11 mouse cellular contexts compared by ENCODE assay signal in the genomic region with DNA sequence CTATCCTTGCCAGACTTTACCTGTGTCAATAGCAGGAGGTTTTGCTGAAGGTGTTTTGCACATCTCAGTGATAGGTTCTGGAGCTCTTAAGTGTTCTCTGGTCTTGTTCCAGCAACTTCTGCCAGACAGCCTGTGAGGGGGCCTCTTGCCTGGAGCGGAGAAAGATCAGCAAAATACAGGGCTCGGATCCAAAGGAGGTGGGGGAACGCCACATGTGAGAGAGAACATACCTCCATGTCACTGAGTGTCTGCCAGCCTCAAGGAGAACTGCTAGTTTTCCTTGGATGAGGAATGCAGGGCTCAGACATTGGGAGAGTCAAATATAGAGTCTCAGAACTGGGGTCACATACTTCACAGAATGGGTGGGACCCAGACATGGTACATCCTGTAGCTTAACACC.
DNase-seq lines count a peak whose midpoint lies in the region; ATAC-seq and TF ChIP-seq lines count a peak whose summit lies in the region.
"Had no signal": no experiment of that assay in that cellular context is flagged by ENCODE, and none has a peak within 500 bp of the region (broad histone marks: within the 10 kb centered on the region; RNA-seq: fewer than 3 reads in every experiment).

No protein-coding gene starts in this region.

- H3K36me3 ChIP-seq in stomach, postnatal 0 days (ENCODE audit: control insufficient read depth, insufficient read depth, low read length): no peaks in the 10 kb centered on the region
- H3K36me3 ChIP-seq in hindbrain, embryonic 14.5 days (replicated peaks; ENCODE audit: control insufficient read depth, insufficient read depth): no peaks in the 10 kb centered on the region
- H3K36me3 ChIP-seq: forebrain, embryonic 10.5 days had no signal

- no peak overlapping the region for H3K4me2 ChIP-seq in stomach, postnatal 0 days (replicated peaks; ENCODE audit: low read depth)
- no peak overlapping the region for H3K4me2 ChIP-seq in hindbrain, embryonic 14.5 days (replicated peaks)

- no peaks in the 10 kb centered on the region for H3K4me1 ChIP-seq in stomach, postnatal 0 days (replicated peaks; ENCODE audit: control insufficient read depth, insufficient read depth)
- H3K4me1 ChIP-seq in hindbrain, embryonic 14.5 days (replicated peaks; ENCODE audit: control insufficient read depth, insufficient read depth, low read length): no peaks in the 10 kb centered on the region

- TF ChIP-seq CTCF in stomach, postnatal 0 days (IDR thresholded peaks at IDR 0.05; ENCODE audit: low read depth): no peak

- ATAC-seq in stomach, postnatal 0 days (ENCODE audit: low FRiP score, low TSS enrichment): no peak
- no peak for ATAC-seq in hindbrain, embryonic 14.5 days (ENCODE audit: low FRiP score)

- H3K9ac ChIP-seq in stomach, postnatal 0 days (ENCODE audit: low read length): no peak overlapping the region
- H3K9ac ChIP-seq in hindbrain, embryonic 14.5 days: no peak overlapping the region

- no peak for TF ChIP-seq EP300 in stomach, postnatal 0 days (optimal IDR thresholded peaks at IDR 0.05)

- H3K9me3 ChIP-seq in stomach, postnatal 0 days (ENCODE audit: control insufficient read depth, low read length): no peaks in the 10 kb centered on the region
- H3K9me3 ChIP-seq in hindbrain, embryonic 14.5 days (ENCODE audit: control insufficient read depth, low read length): no peaks in the 10 kb centered on the region
- H3K9me3 ChIP-seq: forebrain, embryonic 10.5 days; megakaryocyte, embryonic 14.5 days had no signal

- intact Hi-C loops in heart, postnatal 10 days (cut with DNase I): no loop called here
- intact Hi-C loops in heart, postnatal 25 days (cut with DNase I): no loop called here

- WGBS in stomach, postnatal 0 days: 65% methylated on average over 3 of the region's 3 CpGs
- 84% methylated on average over 3 of the region's 3 CpGs for WGBS in hindbrain, embryonic 14.5 days

- 0 out of 2 replicates have a peak overlapping the region, but pooled peaks have one; percentile 4 for H3K27ac ChIP-seq in stomach, postnatal 0 days (replicated peaks)
- H3K27ac ChIP-seq in hindbrain, embryonic 14.5 days: no peak overlapping the region
- H3K27ac ChIP-seq: forebrain, embryonic 10.5 days had no signal

- peak; percentile 31 to 33 for DNase-seq in heart, postnatal 10 days
- DNase-seq in heart, postnatal 25 days (ENCODE audit: low spot score): no peak
- peak; percentile 32 for DNase-seq in right cerebral cortex, adult 18-20 months
- no peak for DNase-seq in right cerebral cortex, postnatal 4 days
- peak; percentile 4 for DNase-seq in left cerebral cortex, adult 11 months (ENCODE audit: low spot score)
- DNase-seq in stomach, postnatal 0 days (ENCODE audit: low spot score): peak; percentile 21
- DNase-seq in retina, embryonic 14.5 days (ENCODE audit: low spot score): no peak
- DNase-seq in hindbrain, embryonic 14.5 days (ENCODE audit: low spot score): no peak
- DNase-seq: kidney, adult 9 months had no signal

- no peak overlapping the region for H3K4me3 ChIP-seq in stomach, postnatal 0 days (ENCODE audit: low read depth, low read length)
- H3K4me3 ChIP-seq in hindbrain, embryonic 14.5 days (replicated peaks; ENCODE audit: low read length): no peak overlapping the region
- H3K4me3 ChIP-seq: forebrain, embryonic 10.5 days; megakaryocyte, embryonic 14.5 days had no signal

- H3K27me3 ChIP-seq in stomach, postnatal 0 days (ENCODE audit: control insufficient read depth, insufficient read depth, low read length): no peaks in the 10 kb centered on the region
- no peaks in the 10 kb centered on the region for H3K27me3 ChIP-seq in hindbrain, embryonic 14.5 days (ENCODE audit: control insufficient read depth, insufficient read depth, low read length)
- H3K27me3 ChIP-seq: megakaryocyte, embryonic 14.5 days had no signal

Comparison
In these comparisons a context has a peak if more than half of its experiments do, and no peak if none do; other contexts are left out.
1. DNase-seq: peak in heart, postnatal 10 days (2 of 2), right cerebral cortex, adult 18-20 months (single experiment), left cerebral cortex, adult 11 months (single experiment) and stomach, postnatal 0 days (single experiment); none in heart, postnatal 25 days (single experiment), right cerebral cortex, postnatal 4 days (single experiment), retina, embryonic 14.5 days (single experiment) and hindbrain, embryonic 14.5 days (single experiment).